Mouse (Mus musculus) kidney, postnatal 0 days (tissue): ENCODE results near the gene Rnh1. TPM values are rescaled to one million over a fixed set of nuclear protein-coding genes. Genes with fewer than 3 reads are reported as not detected.
A peak's percentile ranks its signal among the peaks of the same experiment; 100 is the strongest.

Source experiments
- ATAC-seq: fragments of 200-750 bp; cut with Nextera tagmentation; replicated peaks from 2 replicates; pipeline ENCODE4 v1.8.0; 2017; ENCODE audit warnings: low read depth, moderate number of reproducible peaks, moderate TSS enrichment, moderate library complexity; ENCODE audit not compliant: low FRiP score
- DNase-seq: peaks from one replicate; pipeline ENCODE4 v3.0.0-alpha.2; 2016; ENCODE audit warnings: low spot score
- H3K27ac ChIP-seq: fragments of 300-500 bp; sonication (generic); 2 replicates; pipeline ENCODE4 v1.5.1; 2014; ENCODE audit warnings: mild to moderate bottlenecking
- H3K27me3 ChIP-seq: fragments of 300-500 bp; sonication (generic); 2 replicates; pipeline ENCODE4 v1.6.1; 2014; ENCODE audit warnings: low read length, mixed read lengths; ENCODE audit not compliant: insufficient read depth
- H3K36me3 ChIP-seq: fragments of 300-500 bp; sonication (generic); 2 replicates; pipeline ENCODE4 v1.6.1; 2014; ENCODE audit warnings: low read length, mixed read lengths; ENCODE audit not compliant: insufficient read depth
- H3K4me1 ChIP-seq: fragments of 300-500 bp; sonication (generic); replicated peaks from 2 replicates; pipeline ENCODE4 v1.6.1; 2014; ENCODE audit warnings: antibody characterized with exemption, low read length, mixed read lengths; ENCODE audit not compliant: insufficient read depth
- H3K4me2 ChIP-seq: fragments of 300-500 bp; sonication (generic); 2 replicates; pipeline ENCODE4 v1.6.1; 2014; ENCODE audit warnings: mild to moderate bottlenecking, low read length, moderate library complexity, mixed read lengths
- H3K4me3 ChIP-seq: fragments of 300-500 bp; sonication (generic); replicated peaks from 2 replicates; pipeline ENCODE4 v1.5.1; 2014; ENCODE audit warnings: low read depth, low read length
- H3K9ac ChIP-seq: fragments of 300-500 bp; sonication (generic); 2 replicates; pipeline ENCODE4 v1.6.1; 2014; ENCODE audit warnings: low read depth, low read length
- H3K9me3 ChIP-seq: fragments of 300-500 bp; sonication (generic); replicated peaks from 2 replicates; pipeline ENCODE4 v1.6.1; 2016; ENCODE audit warnings: low read length, inconsistent platforms, mixed read lengths
- CTCF ChIP-seq: IDR thresholded peaks from 2 replicates; pipeline ENCODE4 v1.5.1; 2016; ENCODE audit warnings: antibody characterized with exemption, low read depth, mild to moderate bottlenecking, moderate library complexity
- WGBS: fragments of 180-500 bp; shearing (Covaris S2); extraction: QIAGEN DNeasy Blood & Tissue Kit; methylation state at CpG from one replicate; pipeline ENCODE4 v1.1.7; 2014; 5-methylcytosine and 5-hydroxymethylcytosine counted together
- polyA plus RNA-seq: library from polyadenylated mRNA; unstranded; fragments of >200 nt; fragmentation: Nextera tagmentation; extraction: Ambion mirVana; gene quantifications from 2 replicates; pipeline ENCODE4 v1.2.1, GENCODE M21; 2015

The Rnh1 gene
- polyA plus RNA-seq, 1 experiment from 2014 or later: 136 TPM

- Histone ChIP-seq H3K4me2 (no peak overlapping the region; the same call in 1 of the 2 replicates), H3K4me3 (no peak overlapping the region), H3K9ac (no peak overlapping the region), H3K27me3 (no peaks in the 10 kb centered on the region), H3K9me3 (no peaks in the 10 kb centered on the region), H3K27ac (0 out of 2 replicates have a peak overlapping the region, but pooled peaks have one; percentile 26), H3K36me3 (no peaks in the 10 kb centered on the region), H3K4me1 (peaks cover 48% of the 10 kb centered on the region; the same call in 1 of the 2 replicates)
- DNase-seq (no peak), ATAC-seq (no peak)
- TF ChIP-seq CTCF: no peak
- 72% methylated on average over 5 of the region's 5 CpGs for WGBS
These were observed 46.0 kb upstream of the Rnh1 start for GRCm38 (mm10) chr7:141218557-141219133.

DNA sequence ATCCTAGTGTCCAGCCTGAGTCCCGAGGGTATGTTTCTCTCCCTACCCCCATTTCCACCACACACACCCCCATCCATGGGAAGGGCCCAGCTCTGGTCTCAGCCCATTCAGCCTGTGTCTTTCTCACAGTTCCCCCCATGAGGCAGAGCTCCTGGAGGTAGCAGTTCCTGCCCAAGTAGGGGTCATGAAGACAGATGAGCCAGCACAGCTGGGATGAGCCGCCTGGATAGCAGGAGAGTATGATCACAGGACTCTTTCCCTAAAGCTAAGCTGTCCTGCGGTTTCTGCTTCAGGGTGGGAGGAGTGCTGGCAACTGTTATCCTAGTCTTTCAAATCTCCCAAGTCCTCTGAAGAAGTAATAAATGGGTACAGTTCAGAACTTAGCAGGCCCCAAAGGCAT, 45.5 kb upstream of the Rnh1 start:
- Histone ChIP-seq H3K9ac (peak overlapping the region; percentile 67; the same call in 1 of the 2 replicates), H3K36me3 (no peaks in the 10 kb centered on the region), H3K27ac (0 out of 2 replicates have a peak overlapping the region, but pooled peaks have one; percentile 26), H3K9me3 (no peaks in the 10 kb centered on the region), H3K4me3 (no peak overlapping the region), H3K4me2 (peak overlapping the region; percentile 93), H3K27me3 (no peaks in the 10 kb centered on the region), H3K4me1 (peaks cover 48% of the 10 kb centered on the region; the same call in 1 of the 2 replicates)
- ATAC-seq: no peak
- 62% methylated on average over 3 of the region's 3 CpGs for WGBS
- DNase-seq: no peak
- TF ChIP-seq CTCF: no peak

DNA sequence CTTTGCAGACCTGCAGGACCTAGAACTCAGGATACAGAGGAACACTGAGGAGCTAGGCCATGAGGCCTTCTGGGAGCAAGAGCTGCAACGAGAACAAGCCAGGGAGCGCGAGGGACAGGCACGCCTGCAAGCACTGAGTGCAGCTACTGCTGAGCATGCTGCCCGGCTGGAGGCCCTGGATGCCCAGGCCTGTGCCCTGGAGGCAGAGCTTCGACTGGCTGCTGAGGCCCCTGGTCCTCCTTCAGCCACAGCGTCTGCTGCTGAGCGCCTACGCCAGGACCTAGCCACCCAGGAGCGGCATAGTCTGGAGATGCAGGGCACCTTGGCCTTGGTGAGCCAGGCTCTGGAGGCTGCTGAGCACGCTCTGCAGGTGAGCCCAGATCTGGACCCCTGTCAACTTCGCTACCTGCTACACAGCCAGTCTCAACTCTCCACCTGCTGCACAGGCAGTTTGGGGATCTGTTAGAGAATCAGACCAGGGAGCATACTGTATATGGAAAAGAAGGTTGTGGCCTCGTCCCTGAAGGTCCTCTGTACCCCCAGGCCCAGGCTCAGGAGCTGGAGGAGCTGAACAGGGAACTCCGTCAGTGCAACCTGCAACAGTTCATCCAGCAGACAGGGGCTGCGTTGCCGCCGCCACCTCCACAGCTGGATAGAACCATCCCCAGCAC, 44.8 kb upstream of the Rnh1 start:
- H3K27ac ChIP-seq: peak overlapping the region; percentile 97

DNA sequence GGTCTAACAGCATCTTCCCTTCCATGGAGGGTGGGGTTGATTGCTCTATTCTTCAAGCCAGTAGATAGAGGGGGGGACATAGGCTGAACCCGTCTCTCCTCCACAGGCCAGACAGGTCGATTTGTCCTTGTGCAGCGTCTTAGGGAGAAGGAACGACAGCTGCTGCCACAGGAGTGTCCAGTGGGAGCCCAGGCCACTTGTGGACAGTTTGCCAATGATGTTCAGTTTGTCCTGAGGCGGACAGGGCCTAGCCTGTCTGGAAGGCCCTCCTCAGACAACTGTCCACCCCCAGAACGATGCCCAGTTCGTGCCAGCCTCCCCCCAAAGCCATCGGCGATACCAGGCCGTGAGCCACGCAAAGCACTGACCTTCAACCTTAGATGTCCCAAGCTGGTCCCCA, 44.2 kb upstream of the Rnh1 start:
- TF ChIP-seq CTCF: no peak
- ATAC-seq (no peak), DNase-seq (no peak)
- Histone ChIP-seq H3K36me3 (no peaks in the 10 kb centered on the region), H3K4me1 (peaks cover 41% of the 10 kb centered on the region; the same call in 1 of the 2 replicates), H3K4me2 (peak overlapping the region; percentile 93), H3K9me3 (no peaks in the 10 kb centered on the region), H3K27me3 (no peaks in the 10 kb centered on the region), H3K27ac (peak overlapping the region; percentile 97), H3K4me3 (peak overlapping the region; percentile 62; the same call in 1 of the 2 replicates), H3K9ac (peak overlapping the region; percentile 67; the same call in 1 of the 2 replicates)
- WGBS: 83% methylated on average over 11 of the region's 11 CpGs

More for the DNA sequence above, 44.8 kb upstream of the Rnh1 start:
- no peaks in the 10 kb centered on the region for H3K9me3 ChIP-seq
- peak overlapping the region; percentile 93 for H3K4me2 ChIP-seq
- H3K36me3 ChIP-seq: no peaks in the 10 kb centered on the region
- no peak for DNase-seq
- peak overlapping the region; percentile 62; the same call in 1 of the 2 replicates for H3K4me3 ChIP-seq
- TF ChIP-seq CTCF: no peak
- H3K4me1 ChIP-seq: peaks cover 44% of the 10 kb centered on the region; the same call in 1 of the 2 replicates
- WGBS: 86% methylated on average over 17 of the region's 17 CpGs
- ATAC-seq: no peak
- no peaks in the 10 kb centered on the region for H3K27me3 ChIP-seq
- peak overlapping the region; percentile 67; the same call in 1 of the 2 replicates for H3K9ac ChIP-seq

GRCm38 (mm10) chr7:141215880-141216733, 43.5 kb upstream of the Rnh1 start:
- H3K27ac ChIP-seq: peak overlapping the region; percentile 97
- DNase-seq (peak; percentile 76), ATAC-seq (peak; percentile 71)
- peak overlapping the region; percentile 67 for H3K9ac ChIP-seq
- no peaks in the 10 kb centered on the region for H3K27me3 ChIP-seq
- no peaks in the 10 kb centered on the region for H3K36me3 ChIP-seq
- no peak for TF ChIP-seq CTCF
- no peaks in the 10 kb centered on the region for H3K9me3 ChIP-seq
- peaks cover 38% of the 10 kb centered on the region; the same call in 1 of the 2 replicates for H3K4me1 ChIP-seq
- peak overlapping the region; percentile 93 for H3K4me2 ChIP-seq
- H3K4me3 ChIP-seq: peak overlapping the region; percentile 62
- WGBS: 1% methylated on average over 42 of the region's 42 CpGs
